Mouse (Mus musculus) brain, embryonic 14.5 days (tissue): ENCODE measurements around the gene Agk. TPM values are rescaled to one million over a fixed set of nuclear protein-coding genes. Genes with fewer than 3 reads are reported as not detected.

Experiments used
- DNase-seq: peaks from one replicate; pipeline ENCODE4 v3.0.0-alpha.2; 2011; ENCODE audit warnings: low read depth
- CTCF ChIP-seq: fragments of 200-500 bp; IDR thresholded peaks from 2 replicates; pipeline ENCODE4 v1.5.1; 2012; ENCODE audit warnings: inconsistent platforms, mild to moderate bottlenecking, moderate library complexity, borderline replicate concordance; ENCODE audit not compliant: insufficient read depth, insufficient read length; ENCODE audit errors: extremely low read depth
- POLR2A ChIP-seq: fragments of 200-500 bp; IDR thresholded peaks from 2 replicates; pipeline ENCODE4 v1.6.1; 2012; ENCODE audit warnings: mild to moderate bottlenecking, inconsistent platforms, borderline replicate concordance; ENCODE audit not compliant: poor library complexity, insufficient read depth, insufficient read length, severe bottlenecking; ENCODE audit errors: extremely low read depth
- polyA plus RNA-seq: library from polyadenylated mRNA; depleted of rRNA; stranded (reverse); fragments of >200 nt; gene quantifications from 2 replicates; pipeline ENCODE4 v1.2.3, GENCODE M21; 2012

Agk gene
- polyA plus RNA-seq, 1 experiment = 30.0 TPM

- no peak for TF ChIP-seq POLR2A
- TF ChIP-seq CTCF = no peak
- DNase-seq = no peak
Measured at GRCm38 (mm10) chr6:40371031-40371430, 46.1 kb downstream of the Agk start.

- no peak for DNase-seq
- TF ChIP-seq POLR2A (no peak), CTCF (no peak)
Measured at GRCm38 (mm10) chr6:40380181-40380580, 55.2 kb downstream of the Agk start.

GRCm38 (mm10) chr6:40381908-40382307 is 56.9 kb downstream of the Agk start:
- DNase-seq = no peak
- no peak for TF ChIP-seq POLR2A

- no peak for DNase-seq
- TF ChIP-seq CTCF = no peak
- no peak for TF ChIP-seq POLR2A
Measured at GRCm38 (mm10) chr6:40385682-40386081, 60.7 kb downstream of the Agk start.

GRCm38 (mm10) chr6:40388660-40389059 is 63.7 kb downstream of the Agk start:
- TF ChIP-seq POLR2A (no peak), CTCF (no peak)
- DNase-seq = peak; percentile 10

- peak; percentile 26 for DNase-seq
Measured at GRCm38 (mm10) chr6:40390975-40391374, 66.0 kb downstream of the Agk start.

GRCm38 (mm10) chr6:40393213-40393612 is 68.2 kb downstream of the Agk start:
- TF ChIP-seq CTCF (peak; percentile 89), POLR2A (no peak)
- DNase-seq = peak; percentile 98

More at GRCm38 (mm10) chr6:40390975-40391374, 66.0 kb downstream of the Agk start:
- TF ChIP-seq CTCF (peak; percentile 24; the same call in 1 of the 2 replicates), POLR2A (no peak)

- TF ChIP-seq POLR2A (no peak), CTCF (no peak)
- no peak for DNase-seq
Measured at GRCm38 (mm10) chr6:40402031-40402430, 77.1 kb downstream of the Agk start.

- no peak for DNase-seq
- no peak for TF ChIP-seq CTCF
- TF ChIP-seq POLR2A = no peak
Measured at GRCm38 (mm10) chr6:40403640-40404285, 78.8 kb downstream of the Agk start.

GRCm38 (mm10) chr6:40411085-40411484 is 86.1 kb downstream of the Agk start:
- DNase-seq = no peak
- TF ChIP-seq CTCF (no peak), POLR2A (no peak)

- DNase-seq = no peak
Measured at GRCm38 (mm10) chr6:40413046-40413445, 88.1 kb downstream of the Agk start.

GRCm38 (mm10) chr6:40413565-40413964 is 88.6 kb downstream of the Agk start:
- TF ChIP-seq POLR2A (no peak), CTCF (no peak)
- no peak for DNase-seq

More at GRCm38 (mm10) chr6:40413046-40413445, 88.1 kb downstream of the Agk start:
- no peak for TF ChIP-seq CTCF
- no peak for TF ChIP-seq POLR2A
